Mouse (Mus musculus): Measurements from ENCODE around the gene Cideb. TPM values are rescaled to one million over a fixed set of nuclear protein-coding genes. Genes with fewer than 3 reads are reported as not detected.
"Not testable (repeated sequence)": the region's sequence is repeated elsewhere in the genome, so short reads cannot be mapped to it uniquely, and the experiment has no call there.

Cideb gene
- polyA plus RNA-seq, 1 experiment from 2014 or later = 3.6 TPM

- not testable (repeated sequence) for H3K36me3 ChIP-seq (ENCODE audit: control insufficient read depth, insufficient read depth, low read length); H3K9ac ChIP-seq (ENCODE audit: low read depth, low read length); H3K27ac ChIP-seq (ENCODE audit: low read depth, low read length); ATAC-seq (ENCODE audit: low FRiP score, low TSS enrichment); H3K4me3 ChIP-seq (ENCODE audit: low read length); H3K4me1 ChIP-seq (ENCODE audit: control insufficient read depth, insufficient read depth, low read length); H3K9me3 ChIP-seq (ENCODE audit: control insufficient read depth, low read length)
- Histone ChIP-seq H3K27me3 (ENCODE audit: control insufficient read depth, insufficient read depth, low read length) (peaks cover 12% of the 10 kb centered on the region), H3K4me2 (replicated peaks; ENCODE audit: low read depth, low read length) (peak overlapping the region; percentile 40)
- WGBS = 1% methylated on average over 6 of the region's 6 CpGs
These were observed 1.9 kb upstream of the Cideb start for GRCm38 (mm10) chr14:55760156-55760555.

GRCm38 (mm10) chr14:55757566-55757965, 692 bp downstream of the Cideb start:
- no peak for ATAC-seq (ENCODE audit: low FRiP score, low TSS enrichment)
- no peak overlapping the region for H3K4me3 ChIP-seq (ENCODE audit: low read length)
- H3K27me3 ChIP-seq (ENCODE audit: control insufficient read depth, insufficient read depth, low read length) = peaks cover 5% of the 10 kb centered on the region
- no peaks in the 10 kb centered on the region; the same call in 1 of the 2 replicates for H3K4me1 ChIP-seq (ENCODE audit: control insufficient read depth, insufficient read depth, low read length)
- 88% methylated on average over 6 of the region's 6 CpGs for WGBS
- H3K27ac ChIP-seq (ENCODE audit: low read depth, low read length) = no peak overlapping the region
- no peaks in the 10 kb centered on the region for H3K9me3 ChIP-seq (ENCODE audit: control insufficient read depth, low read length)
- no peak overlapping the region for H3K4me2 ChIP-seq (replicated peaks; ENCODE audit: low read depth, low read length)
- H3K36me3 ChIP-seq (ENCODE audit: control insufficient read depth, insufficient read depth, low read length) = peaks cover 34% of the 10 kb centered on the region
- H3K9ac ChIP-seq (ENCODE audit: low read depth, low read length) = no peak overlapping the region

- H3K9ac ChIP-seq (ENCODE audit: low read depth, low read length) = no peak overlapping the region
These were observed 11.0 kb downstream of the Cideb start for GRCm38 (mm10) chr14:55747051-55747847.

GRCm38 (mm10) chr14:55745861-55746237, 12.4 kb downstream of the Cideb start:
- under 1% methylated on average over 31 of the region's 31 CpGs for WGBS
- ATAC-seq (ENCODE audit: low FRiP score, low TSS enrichment) = no peak
- Histone ChIP-seq H3K27me3 (ENCODE audit: control insufficient read depth, insufficient read depth, low read length) (no peaks in the 10 kb centered on the region), H3K36me3 (ENCODE audit: control insufficient read depth, insufficient read depth, low read length) (peaks cover 31% of the 10 kb centered on the region), H3K27ac (ENCODE audit: low read depth, low read length) (no peak overlapping the region), H3K4me2 (replicated peaks; ENCODE audit: low read depth, low read length) (peak overlapping the region; percentile 95), H3K9me3 (ENCODE audit: control insufficient read depth, low read length) (no peaks in the 10 kb centered on the region), H3K4me1 (ENCODE audit: control insufficient read depth, insufficient read depth, low read length) (peaks cover 23% of the 10 kb centered on the region), H3K9ac (ENCODE audit: low read depth, low read length) (peak overlapping the region; percentile 83), H3K4me3 (ENCODE audit: low read length) (peak overlapping the region; percentile 92)

More at GRCm38 (mm10) chr14:55747051-55747847, 11.0 kb downstream of the Cideb start:
- WGBS = 95% methylated on average over 10 of the region's 10 CpGs
- no peak overlapping the region; the same call in 1 of the 2 replicates for H3K4me3 ChIP-seq (ENCODE audit: low read length)
- ATAC-seq (ENCODE audit: low FRiP score, low TSS enrichment) = no peak
- peaks cover 38% of the 10 kb centered on the region for H3K36me3 ChIP-seq (ENCODE audit: control insufficient read depth, insufficient read depth, low read length)
- no peaks in the 10 kb centered on the region for H3K27me3 ChIP-seq (ENCODE audit: control insufficient read depth, insufficient read depth, low read length)
- no peak overlapping the region for H3K27ac ChIP-seq (ENCODE audit: low read depth, low read length)
- H3K9me3 ChIP-seq (ENCODE audit: control insufficient read depth, low read length) = no peaks in the 10 kb centered on the region
- peaks cover 23% of the 10 kb centered on the region for H3K4me1 ChIP-seq (ENCODE audit: control insufficient read depth, insufficient read depth, low read length)
- peak overlapping the region; percentile 95; the same call in 1 of the 2 replicates for H3K4me2 ChIP-seq (replicated peaks; ENCODE audit: low read depth, low read length)

GRCm38 (mm10) chr14:55745180-55745860, 12.9 kb downstream of the Cideb start, which contains the start of the genes Dhrs1 and Nop9:
Dhrs1 (minus strand) TSS chr14:55745690.
Nop9 (plus strand) TSS chr14:55745693.
- Histone ChIP-seq H3K4me3 (ENCODE audit: low read length) (peak within 1 kb of the TSS; percentile 92), H3K4me1 (ENCODE audit: control insufficient read depth, insufficient read depth, low read length) (peaks cover 23% of the 10 kb centered on the region), H3K9ac (ENCODE audit: low read depth, low read length) (peak within 1 kb of the TSS; percentile 83), H3K27ac (ENCODE audit: low read depth, low read length) (no peak within 1 kb of the TSS), H3K27me3 (ENCODE audit: control insufficient read depth, insufficient read depth, low read length) (no peaks in the 10 kb centered on the region), H3K4me2 (replicated peaks; ENCODE audit: low read depth, low read length) (peak within 1 kb of the TSS; percentile 95), H3K9me3 (ENCODE audit: control insufficient read depth, low read length) (no peaks in the 10 kb centered on the region), H3K36me3 (ENCODE audit: control insufficient read depth, insufficient read depth, low read length) (peaks cover 32% of the 10 kb centered on the region)
- 3% methylated on average over 38 of the region's 48 CpGs for WGBS
- ATAC-seq (ENCODE audit: low FRiP score, low TSS enrichment) = peak; percentile 87

- Histone ChIP-seq H3K9ac (ENCODE audit: low read depth, low read length) (peak overlapping the region; percentile 37; the same call in 1 of the 2 replicates), H3K27ac (ENCODE audit: low read depth, low read length) (no peak overlapping the region), H3K4me2 (replicated peaks; ENCODE audit: low read depth, low read length) (peak overlapping the region; percentile 30; the same call in 1 of the 2 replicates), H3K4me1 (ENCODE audit: control insufficient read depth, insufficient read depth, low read length) (peaks cover 23% of the 10 kb centered on the region), H3K9me3 (ENCODE audit: control insufficient read depth, low read length) (no peaks in the 10 kb centered on the region), H3K36me3 (ENCODE audit: control insufficient read depth, insufficient read depth, low read length) (peaks cover 36% of the 10 kb centered on the region), H3K27me3 (ENCODE audit: control insufficient read depth, insufficient read depth, low read length) (no peaks in the 10 kb centered on the region), H3K4me3 (ENCODE audit: low read length) (peak overlapping the region; percentile 14)
- ATAC-seq (ENCODE audit: low FRiP score, low TSS enrichment) = peak; percentile 76
- 20% methylated on average over 10 of the region's 10 CpGs for WGBS
These were observed 14.5 kb downstream of the Cideb start for GRCm38 (mm10) chr14:55743711-55744110.

GRCm38 (mm10) chr14:55737086-55737687, 21.1 kb downstream of the Cideb start:
- ATAC-seq (ENCODE audit: low FRiP score, low TSS enrichment) = no peak
- H3K27ac ChIP-seq (ENCODE audit: low read depth, low read length) = no peak overlapping the region
- peaks cover 33% of the 10 kb centered on the region for H3K36me3 ChIP-seq (ENCODE audit: control insufficient read depth, insufficient read depth, low read length)
- no peaks in the 10 kb centered on the region for H3K27me3 ChIP-seq (ENCODE audit: control insufficient read depth, insufficient read depth, low read length)
- no peak overlapping the region for H3K4me3 ChIP-seq (ENCODE audit: low read length)
- no peaks in the 10 kb centered on the region for H3K4me1 ChIP-seq (ENCODE audit: control insufficient read depth, insufficient read depth, low read length)
- no peaks in the 10 kb centered on the region for H3K9me3 ChIP-seq (ENCODE audit: control insufficient read depth, low read length)
- H3K9ac ChIP-seq (ENCODE audit: low read depth, low read length) = no peak overlapping the region
- no peak overlapping the region for H3K4me2 ChIP-seq (replicated peaks; ENCODE audit: low read depth, low read length)
- WGBS = 78% methylated on average over 9 of the region's 9 CpGs

- Histone ChIP-seq H3K36me3 (ENCODE audit: control insufficient read depth, insufficient read depth, low read length) (peaks cover 25% of the 10 kb centered on the region), H3K4me2 (replicated peaks; ENCODE audit: low read depth, low read length) (no peak overlapping the region), H3K9ac (ENCODE audit: low read depth, low read length) (no peak overlapping the region), H3K9me3 (ENCODE audit: control insufficient read depth, low read length) (no peaks in the 10 kb centered on the region), H3K4me1 (ENCODE audit: control insufficient read depth, insufficient read depth, low read length) (no peaks in the 10 kb centered on the region), H3K4me3 (ENCODE audit: low read length) (no peak overlapping the region), H3K27me3 (ENCODE audit: control insufficient read depth, insufficient read depth, low read length) (peaks cover 5% of the 10 kb centered on the region; the same call in 1 of the 2 replicates), H3K27ac (ENCODE audit: low read depth, low read length) (no peak overlapping the region)
- ATAC-seq (ENCODE audit: low FRiP score, low TSS enrichment) = no peak
- 85% methylated on average over 4 of the region's 4 CpGs for WGBS
These were observed 22.5 kb downstream of the Cideb start for GRCm38 (mm10) chr14:55735758-55736157.

Measured in kidney, embryonic 14.5 days (tissue).